Mouse (Mus musculus) heart, embryonic 12.5 days (tissue): Measurements from ENCODE around the gene Fbxw20. TPM values are rescaled to one million over a fixed set of nuclear protein-coding genes. Genes with fewer than 3 reads are reported as not detected.
"Not testable (repeated sequence)": the region's sequence is repeated elsewhere in the genome, so short reads cannot be mapped to it uniquely, and the experiment has no call there.

Experiments
- ATAC-seq: fragments of 200-750 bp; cut with Nextera tagmentation; 2 replicates; pipeline ENCODE4 v1.8.0; 2017; ENCODE audit warnings: moderate TSS enrichment, moderate library complexity; ENCODE audit not compliant: insufficient number of reproducible peaks, low FRiP score
- H3K27ac ChIP-seq: fragments of 300-500 bp; sonication (generic); 2 replicates; pipeline ENCODE4 v1.5.1; 2016; ENCODE audit warnings: mild to moderate bottlenecking, moderate library complexity; ENCODE audit not compliant: poor library complexity, severe bottlenecking
- H3K27me3 ChIP-seq: fragments of 300-500 bp; sonication (generic); replicated peaks from 2 replicates; pipeline ENCODE4 v1.6.1; 2016; ENCODE audit warnings: mild to moderate bottlenecking, moderate library complexity
- H3K36me3 ChIP-seq: fragments of 300-500 bp; sonication (generic); 2 replicates; pipeline ENCODE4 v1.6.1; 2016; ENCODE audit warnings: mild to moderate bottlenecking, moderate library complexity
- H3K4me1 ChIP-seq: fragments of 300-500 bp; sonication (generic); replicated peaks from 2 replicates; pipeline ENCODE4 v1.6.1; 2016; ENCODE audit warnings: mild to moderate bottlenecking
- H3K4me2 ChIP-seq: fragments of 300-500 bp; sonication (generic); 2 replicates; pipeline ENCODE4 v1.6.1; 2016; ENCODE audit warnings: mild to moderate bottlenecking, moderate library complexity
- H3K4me3 ChIP-seq: fragments of 300-500 bp; sonication (generic); 2 replicates; pipeline ENCODE4 v1.5.1; 2016; ENCODE audit warnings: mild to moderate bottlenecking
- H3K9ac ChIP-seq: fragments of 300-500 bp; sonication (generic); 2 replicates; pipeline ENCODE4 v1.6.1; 2016; ENCODE audit warnings: mild to moderate bottlenecking, moderate library complexity
- H3K9me3 ChIP-seq: fragments of 300-500 bp; sonication (generic); replicated peaks from 2 replicates; pipeline ENCODE4 v1.6.1; 2016; ENCODE audit warnings: mild to moderate bottlenecking, moderate library complexity
- WGBS: fragments of 180-500 bp; shearing (Covaris S2); methylation state at CpG from one replicate; pipeline ENCODE4 v1.1.7; 2016; 5-methylcytosine and 5-hydroxymethylcytosine counted together
- polyA plus RNA-seq: library from polyadenylated mRNA; unstranded; fragments of >200 nt; fragmentation: Nextera tagmentation; extraction: Ambion mirVana; gene quantifications from 2 replicates; pipeline ENCODE4 v1.2.1, GENCODE M21; 2016

Gene Fbxw20
- not detected in 2 replicates for polyA plus RNA-seq

DNA sequence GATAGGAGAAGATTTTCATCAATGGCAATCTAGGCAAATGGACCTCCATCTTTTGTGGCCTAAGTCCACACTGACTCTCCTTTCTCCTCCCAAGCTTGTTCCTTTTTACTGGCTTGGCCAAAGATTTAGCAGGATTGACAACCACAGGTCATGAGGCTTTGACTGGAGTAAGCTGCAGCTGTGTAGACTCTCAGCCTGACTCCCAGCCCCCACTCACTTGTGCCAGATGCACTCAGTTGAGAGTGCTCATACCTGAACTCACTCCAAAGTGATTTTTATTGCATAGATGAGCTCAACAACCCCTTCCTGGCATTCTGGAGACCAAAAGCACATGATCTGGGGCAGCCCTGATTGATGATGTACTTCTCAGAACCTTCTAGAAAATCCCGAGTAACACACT lies at the start of gene Fbxw20:
Gene Fbxw20 (minus strand): TSS at position 101 of the 400 bp plus-strand sequence.
- Histone ChIP-seq H3K4me2 (no peak within 1 kb of the TSS), H3K9me3 (no peaks in the 10 kb centered on the region), H3K4me1 (no peaks in the 10 kb centered on the region), H3K4me3 (no peak within 1 kb of the TSS), H3K27me3 (no peaks in the 10 kb centered on the region), H3K36me3 (no peaks in the 10 kb centered on the region), H3K9ac (no peak within 1 kb of the TSS), H3K27ac (no peak within 1 kb of the TSS)
- 65% methylated on average over 1 of the region's 1 CpGs for WGBS
- no peak for ATAC-seq

DNA sequence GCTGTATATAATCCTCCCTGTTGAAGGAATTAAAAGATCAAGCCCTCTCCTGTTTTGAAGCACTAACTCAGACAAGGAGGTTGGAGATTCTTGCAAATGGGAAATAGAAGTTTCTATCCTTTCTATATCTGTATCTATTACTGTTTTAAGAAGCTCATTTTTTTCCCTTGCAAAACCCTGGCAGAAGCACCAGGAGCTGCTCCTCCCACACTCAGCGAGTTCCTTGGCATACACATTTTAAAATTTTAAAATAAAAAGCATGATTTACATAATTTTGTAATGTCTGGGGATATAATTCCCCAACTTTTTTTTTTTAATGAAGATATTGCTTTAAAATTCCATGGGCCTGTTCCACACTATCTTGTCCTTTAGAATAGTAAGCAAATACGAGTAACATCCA lies 28.5 kb upstream of the Fbxw20 start:
- Histone ChIP-seq H3K9me3 (no peaks in the 10 kb centered on the region), H3K27me3 (no peaks in the 10 kb centered on the region), H3K36me3 (no peaks in the 10 kb centered on the region), H3K27ac (no peak overlapping the region), H3K4me3 (no peak overlapping the region), H3K4me1 (no peaks in the 10 kb centered on the region), H3K4me2 (no peak overlapping the region), H3K9ac (no peak overlapping the region)
- ATAC-seq = no peak
- WGBS = 67% methylated on average over 2 of the region's 2 CpGs

DNA sequence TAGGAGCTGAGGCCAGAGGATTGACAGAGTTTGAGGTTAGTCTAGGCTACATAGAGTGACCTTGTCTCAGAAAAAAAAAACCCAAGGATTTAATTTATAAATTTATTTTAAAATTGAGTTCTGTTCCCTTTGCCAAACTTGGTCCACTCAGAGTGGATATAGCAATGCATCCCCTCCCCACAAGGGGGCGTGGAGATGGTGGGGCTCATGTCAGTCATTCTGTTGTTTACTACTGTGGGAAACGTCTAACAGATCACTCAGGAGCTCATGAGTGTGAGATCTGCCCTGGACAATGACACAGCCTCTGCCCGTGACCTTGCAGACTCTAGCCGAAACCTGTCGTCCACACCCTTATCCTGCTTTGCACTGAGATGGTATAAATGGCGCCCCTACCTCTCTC lies 16.1 kb downstream of the Fbxw20 start:
- H3K36me3 ChIP-seq = no peaks in the 10 kb centered on the region
- no peak overlapping the region for H3K9ac ChIP-seq
- no peak overlapping the region for H3K4me3 ChIP-seq
- H3K27me3 ChIP-seq = no peaks in the 10 kb centered on the region
- WGBS = 67% methylated on average over 6 of the region's 6 CpGs
- H3K4me2 ChIP-seq = no peak overlapping the region
- ATAC-seq = no peak
- H3K27ac ChIP-seq = no peak overlapping the region
- H3K4me1 ChIP-seq = no peaks in the 10 kb centered on the region
- H3K9me3 ChIP-seq = no peaks in the 10 kb centered on the region; the same call in 1 of the 2 replicates

DNA sequence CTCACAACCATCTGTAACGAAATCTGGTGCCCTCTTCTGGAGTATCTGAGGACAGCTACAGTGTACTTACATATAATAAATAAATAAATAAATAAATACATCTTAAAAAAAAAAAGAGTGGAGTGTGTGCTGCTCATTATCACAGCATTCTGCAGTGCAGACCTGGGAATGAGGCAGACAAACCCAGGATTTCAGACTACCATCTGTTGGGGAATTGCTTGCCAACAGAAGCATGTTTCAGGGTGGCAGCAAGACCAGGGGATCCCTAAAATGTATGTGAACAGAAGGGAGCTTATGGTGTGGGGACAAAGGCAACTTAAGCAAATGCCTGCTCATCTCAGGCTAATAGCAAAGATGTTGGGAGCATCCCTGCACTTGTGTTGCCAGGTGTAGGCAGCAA lies 33.2 kb downstream of the Fbxw20 start:
- not testable (repeated sequence) for H3K9ac ChIP-seq, H3K27ac ChIP-seq, H3K36me3 ChIP-seq, H3K27me3 ChIP-seq, ATAC-seq, H3K9me3 ChIP-seq, H3K4me2 ChIP-seq, H3K4me1 ChIP-seq, H3K4me3 ChIP-seq
- WGBS = 78% methylated on average over 1 of the region's 1 CpGs

DNA sequence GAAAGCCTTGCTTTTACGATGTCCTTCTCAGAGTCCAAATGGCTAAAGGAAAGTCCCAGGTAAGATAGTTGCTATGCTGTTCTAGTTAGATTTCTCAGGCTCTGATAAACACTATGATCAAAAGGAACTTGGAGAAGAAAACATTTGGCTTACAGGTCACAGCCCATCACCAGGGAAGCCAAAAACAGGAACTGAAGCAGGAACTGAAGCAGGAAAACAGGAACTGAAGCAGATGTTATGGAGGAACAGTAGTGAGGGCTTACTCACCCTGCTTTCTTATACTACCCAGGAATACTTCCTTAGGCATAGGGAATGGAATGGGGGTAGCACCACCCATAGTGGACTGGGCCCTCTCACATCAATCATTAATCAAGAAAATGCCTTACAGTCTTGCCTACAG lies 34.2 kb downstream of the Fbxw20 start:
- Histone ChIP-seq H3K9ac (no peak overlapping the region), H3K4me1 (no peaks in the 10 kb centered on the region), H3K4me2 (no peak overlapping the region), H3K4me3 (no peak overlapping the region), H3K27me3 (no peaks in the 10 kb centered on the region), H3K9me3 (no peaks in the 10 kb centered on the region), H3K36me3 (no peaks in the 10 kb centered on the region), H3K27ac (no peak overlapping the region)
- 88% methylated on average over 1 of the region's 1 CpGs for WGBS
- ATAC-seq = no peak

DNA sequence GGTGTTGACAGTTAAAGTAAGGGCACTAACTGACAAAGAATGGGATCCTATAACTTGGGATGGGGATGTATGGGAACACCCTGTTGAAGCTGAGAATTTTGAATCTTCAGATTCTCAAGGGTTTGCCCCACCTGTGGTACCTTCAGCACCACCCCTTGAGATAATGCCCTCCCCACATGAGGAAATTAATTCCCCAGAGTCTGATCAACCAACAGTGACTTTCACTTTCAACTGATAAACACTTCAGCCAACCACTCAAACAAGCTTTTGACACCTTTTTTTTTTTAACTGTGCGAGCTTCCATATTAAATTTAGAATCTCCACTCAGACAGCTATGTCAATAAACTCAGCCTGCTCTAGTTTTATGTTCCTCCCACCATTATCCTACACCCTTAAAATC lies 35.2 kb downstream of the Fbxw20 start:
- 44% methylated on average over 1 of the region's 1 CpGs for WGBS
- ATAC-seq = no peak
- H3K36me3 ChIP-seq = no peaks in the 10 kb centered on the region
- no peak overlapping the region for H3K9ac ChIP-seq
- H3K9me3 ChIP-seq = no peaks in the 10 kb centered on the region
- H3K27me3 ChIP-seq = no peaks in the 10 kb centered on the region
- no peak overlapping the region for H3K27ac ChIP-seq
- H3K4me2 ChIP-seq = no peak overlapping the region
- H3K4me1 ChIP-seq = no peaks in the 10 kb centered on the region
- no peak overlapping the region for H3K4me3 ChIP-seq

DNA sequence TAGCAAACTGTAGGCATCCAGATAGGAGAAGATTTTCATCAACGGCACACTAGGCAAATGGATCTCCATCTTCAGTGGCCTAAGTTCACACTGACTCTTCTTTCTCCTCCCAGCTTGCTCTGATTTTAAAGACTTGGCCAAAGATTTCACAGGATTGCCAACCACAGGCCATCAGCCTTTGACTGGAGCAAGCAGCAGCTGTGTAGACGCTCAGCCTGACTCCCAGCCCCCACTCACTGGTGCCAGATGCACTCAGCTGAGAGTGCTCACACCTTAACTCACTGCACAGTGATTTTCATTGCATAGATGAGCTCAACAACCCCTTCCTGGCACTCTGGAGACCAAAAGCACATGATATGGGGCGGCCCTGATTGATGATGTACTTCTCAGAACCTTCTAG lies 38.7 kb downstream of the Fbxw20 start, which contains the start of gene Fbxw13:
Gene Fbxw13 (minus strand): TSS at position 101 of the 400 bp plus-strand sequence.
- H3K36me3 ChIP-seq, H3K27ac ChIP-seq, H3K4me1 ChIP-seq, H3K9me3 ChIP-seq, ATAC-seq, H3K4me3 ChIP-seq, H3K4me2 ChIP-seq, H3K9ac ChIP-seq, H3K27me3 ChIP-seq: not testable (repeated sequence)
- 76% methylated on average over 3 of the region's 3 CpGs for WGBS

DNA sequence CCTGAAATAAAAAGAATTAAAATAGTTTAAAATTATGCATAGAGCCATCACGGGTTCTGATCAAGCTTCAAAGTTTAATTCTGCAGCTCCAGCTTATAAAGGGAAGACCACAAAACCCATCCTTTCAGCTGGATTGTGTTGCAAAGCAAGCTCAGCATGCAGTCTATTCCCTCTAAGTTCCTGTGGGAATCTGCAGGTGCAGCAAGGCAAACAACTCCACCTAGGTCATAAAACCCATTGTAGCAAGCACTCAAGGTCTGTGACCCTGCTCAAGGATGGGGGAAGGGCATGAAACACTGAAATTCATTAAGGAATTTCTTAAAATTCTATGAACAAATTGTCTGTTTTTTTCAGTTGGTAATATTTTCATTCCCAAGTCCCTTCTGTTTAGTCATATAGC lies 57.3 kb downstream of the Fbxw20 start:
- H3K4me1 ChIP-seq = no peaks in the 10 kb centered on the region
- no peak overlapping the region for H3K9ac ChIP-seq
- no peak overlapping the region for H3K4me3 ChIP-seq
- no peak overlapping the region for H3K27ac ChIP-seq
- no peak for ATAC-seq
- no peaks in the 10 kb centered on the region for H3K27me3 ChIP-seq
- WGBS = 75% methylated on average over 1 of the region's 1 CpGs
- no peaks in the 10 kb centered on the region for H3K36me3 ChIP-seq
- H3K9me3 ChIP-seq = no peaks in the 10 kb centered on the region; the same call in 1 of the 2 replicates
- no peak overlapping the region for H3K4me2 ChIP-seq

DNA sequence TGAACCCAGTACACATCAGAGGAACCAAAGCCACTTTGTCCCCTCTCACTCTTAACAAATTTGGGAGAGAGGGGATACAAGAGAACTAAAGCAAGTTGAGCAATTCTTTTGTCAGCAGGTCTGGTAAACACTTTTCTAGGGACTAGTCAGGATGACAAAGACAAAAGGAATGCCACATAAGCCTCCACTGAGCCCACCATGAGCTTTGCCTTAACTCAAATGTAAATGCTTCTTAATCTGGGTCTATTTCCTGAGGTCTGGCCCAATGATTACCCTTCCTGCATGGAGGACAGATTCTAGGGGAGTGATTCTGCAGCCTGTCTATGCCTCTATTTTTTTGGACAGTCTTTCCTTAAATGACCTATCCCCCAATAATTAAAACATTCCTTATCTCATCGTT lies 58.3 kb downstream of the Fbxw20 start:
- H3K4me3 ChIP-seq = no peak overlapping the region
- H3K9me3 ChIP-seq = no peaks in the 10 kb centered on the region; the same call in 1 of the 2 replicates
- ATAC-seq = no peak
- no peak overlapping the region for H3K27ac ChIP-seq
- no peaks in the 10 kb centered on the region for H3K36me3 ChIP-seq
- no peaks in the 10 kb centered on the region for H3K4me1 ChIP-seq
- no peak overlapping the region for H3K4me2 ChIP-seq
- no peaks in the 10 kb centered on the region for H3K27me3 ChIP-seq
- no peak overlapping the region for H3K9ac ChIP-seq
- WGBS = 74% methylated on average over 1 of the region's 1 CpGs

Other genes starting within 250 kb of the Fbxw20 start
- gene Ucn2, start 248.7 kb downstream of the Fbxw20 start, polyA plus RNA-seq = not detected in 2 replicates
- gene Pfkfb4, start 243.0 kb downstream of the Fbxw20 start, polyA plus RNA-seq = 3.0 and 4.3 TPM in 2 replicates
- 67.5 and 70.3 TPM in 2 replicates for gene Shisa5, start 196.2 kb downstream of the Fbxw20 start, polyA plus RNA-seq
- 5.8 and 7.1 TPM in 2 replicates for gene Trex1, start 175.0 kb downstream of the Fbxw20 start, polyA plus RNA-seq
- 17.9 and 19.6 TPM in 2 replicates for gene Atrip, start 160.6 kb downstream of the Fbxw20 start, polyA plus RNA-seq
- 14.6 and 16.3 TPM in 2 replicates for gene Ccdc51, start 152.3 kb downstream of the Fbxw20 start, polyA plus RNA-seq
- gene Tma7, start 152.2 kb downstream of the Fbxw20 start, polyA plus RNA-seq = 715 and 742 TPM in 2 replicates
- gene Plxnb1, start 139.4 kb downstream of the Fbxw20 start, polyA plus RNA-seq = 11.1 and 11.7 TPM in 2 replicates
- gene Fbxw21, start 72.7 kb downstream of the Fbxw20 start, polyA plus RNA-seq = not detected in 2 replicates
- not detected in 2 replicates for gene Fbxw13, start 38.8 kb downstream of the Fbxw20 start, polyA plus RNA-seq
- gene Fbxw14, start 52.9 kb upstream of the Fbxw20 start, polyA plus RNA-seq = not detected in 2 replicates
- not detected in 2 replicates for gene Fbxw28, start 104.9 kb upstream of the Fbxw20 start, polyA plus RNA-seq
- gene Fbxw22, start 169.5 kb upstream of the Fbxw20 start, polyA plus RNA-seq = not detected in 2 replicates
- not detected in 2 replicates for gene Fbxw16, start 214.4 kb upstream of the Fbxw20 start, polyA plus RNA-seq